Mouse (Mus musculus): ENCODE measurements at regions not wholly inside any gene's neighbourhood (a gene's known extent, or its start where the extent isn't known, plus 50 kb on each side); places are given as distances from the start of the nearest gene placed in this dataset.

- DNase-seq, result peak in 1 of 2 experiments; percentile 4
- no peaks in the 10 kb centered on the region for H3K27me3 ChIP-seq (ENCODE audit: control insufficient read depth, insufficient read depth, low read length)
- intact Hi-C loops (cut with DNase I), result no loop called here
- no peak overlapping the region for H3K4me3 ChIP-seq
- no peaks in the 10 kb centered on the region for H3K36me3 ChIP-seq (ENCODE audit: control insufficient read depth, insufficient read depth, low read length)
- H3K79me2 ChIP-seq (replicated peaks; ENCODE audit: control insufficient read depth, insufficient read depth, low read length), result no peaks in the 10 kb centered on the region
- WGBS, result 64% methylated on average over 5 of the region's 5 CpGs
- TF ChIP-seq EP300 (IDR thresholded peaks at IDR 0.05; ENCODE audit: insufficient read depth, low read depth, low read length), result no peak
- no peak for TF ChIP-seq POLR2A (IDR thresholded peaks at IDR 0.05; ENCODE audit: insufficient read depth, low read depth, low read length)
- no peak for TF ChIP-seq CTCF (IDR thresholded peaks at IDR 0.05)
- H3K9ac ChIP-seq (ENCODE audit: low read depth, low read length), result no peak overlapping the region
- no peaks in the 10 kb centered on the region for H3K4me1 ChIP-seq (ENCODE audit: control insufficient read depth, insufficient read depth, low read length)
- H3K27ac ChIP-seq, result no peak overlapping the region
Measured at GRCm38 (mm10) chr17:52165891-52166485, 332.9 kb upstream of the Satb1 start.

- H3K27me3 ChIP-seq (ENCODE audit: control insufficient read depth, insufficient read depth, low read length), result no peaks in the 10 kb centered on the region
- no peaks in the 10 kb centered on the region for H3K4me1 ChIP-seq (ENCODE audit: control insufficient read depth, insufficient read depth, low read length)
- intact Hi-C loops (cut with DNase I), result no loop called here
- H3K4me3 ChIP-seq, result no peak overlapping the region
- H3K27ac ChIP-seq, result no peak overlapping the region
- DNase-seq, result peak in 1 of 2 experiments; percentile 15
- no peak overlapping the region for H3K9ac ChIP-seq (ENCODE audit: low read depth, low read length)
- 71% methylated on average over 10 of the region's 10 CpGs for WGBS
- no peaks in the 10 kb centered on the region for H3K36me3 ChIP-seq (ENCODE audit: control insufficient read depth, insufficient read depth, low read length)
- H3K79me2 ChIP-seq (replicated peaks; ENCODE audit: control insufficient read depth, insufficient read depth, low read length), result no peaks in the 10 kb centered on the region
- TF ChIP-seq EP300 (IDR thresholded peaks at IDR 0.05; ENCODE audit: insufficient read depth, low read depth, low read length) (no peak), CTCF (IDR thresholded peaks at IDR 0.05) (no peak), POLR2A (IDR thresholded peaks at IDR 0.05; ENCODE audit: insufficient read depth, low read depth, low read length) (no peak)
Measured at GRCm38 (mm10) chr17:52162559-52163397, 329.7 kb upstream of the Satb1 start.

- Histone ChIP-seq H3K27ac (no peak overlapping the region), H3K9ac (ENCODE audit: low read depth, low read length) (no peak overlapping the region), H3K27me3 (ENCODE audit: control insufficient read depth, insufficient read depth, low read length) (no peaks in the 10 kb centered on the region), H3K36me3 (ENCODE audit: control insufficient read depth, insufficient read depth, low read length) (no peaks in the 10 kb centered on the region), H3K4me1 (ENCODE audit: control insufficient read depth, insufficient read depth, low read length) (no peaks in the 10 kb centered on the region), H3K4me3 (no peak overlapping the region), H3K79me2 (replicated peaks; ENCODE audit: control insufficient read depth, insufficient read depth, low read length) (no peaks in the 10 kb centered on the region)
- TF ChIP-seq POLR2A (IDR thresholded peaks at IDR 0.05; ENCODE audit: insufficient read depth, low read depth, low read length) (no peak), EP300 (IDR thresholded peaks at IDR 0.05; ENCODE audit: insufficient read depth, low read depth, low read length) (no peak), CTCF (IDR thresholded peaks at IDR 0.05) (no peak)
- intact Hi-C loops (cut with DNase I), result no loop called here
- 82% methylated on average over 5 of the region's 5 CpGs for WGBS
- no peak for DNase-seq
Measured at GRCm38 (mm10) chr17:52150496-52150895, 317.4 kb upstream of the Satb1 start.

- Histone ChIP-seq H3K9ac (ENCODE audit: low read depth, low read length) (no peak overlapping the region), H3K36me3 (ENCODE audit: control insufficient read depth, insufficient read depth, low read length) (no peaks in the 10 kb centered on the region), H3K4me3 (no peak overlapping the region), H3K27ac (no peak overlapping the region), H3K79me2 (replicated peaks; ENCODE audit: control insufficient read depth, insufficient read depth, low read length) (no peaks in the 10 kb centered on the region), H3K27me3 (ENCODE audit: control insufficient read depth, insufficient read depth, low read length) (no peaks in the 10 kb centered on the region), H3K4me1 (ENCODE audit: control insufficient read depth, insufficient read depth, low read length) (no peaks in the 10 kb centered on the region)
- intact Hi-C loops (cut with DNase I), result no loop called here
- no peak for DNase-seq
- WGBS, result 64% methylated on average over 6 of the region's 6 CpGs
- TF ChIP-seq POLR2A (IDR thresholded peaks at IDR 0.05; ENCODE audit: insufficient read depth, low read depth, low read length), result no peak
- TF ChIP-seq CTCF (IDR thresholded peaks at IDR 0.05), result no peak
- no peak for TF ChIP-seq EP300 (IDR thresholded peaks at IDR 0.05; ENCODE audit: insufficient read depth, low read depth, low read length)
Measured at GRCm38 (mm10) chr17:52149834-52150233, 316.7 kb upstream of the Satb1 start.

GRCm38 (mm10) chr17:52149068-52149467, 316.0 kb upstream of the Satb1 start:
- intact Hi-C loops (cut with DNase I), result no loop called here
- TF ChIP-seq CTCF (IDR thresholded peaks at IDR 0.05), result no peak
- no peak for TF ChIP-seq EP300 (IDR thresholded peaks at IDR 0.05; ENCODE audit: insufficient read depth, low read depth, low read length)
- TF ChIP-seq POLR2A (IDR thresholded peaks at IDR 0.05; ENCODE audit: insufficient read depth, low read depth, low read length), result no peak

DNA sequence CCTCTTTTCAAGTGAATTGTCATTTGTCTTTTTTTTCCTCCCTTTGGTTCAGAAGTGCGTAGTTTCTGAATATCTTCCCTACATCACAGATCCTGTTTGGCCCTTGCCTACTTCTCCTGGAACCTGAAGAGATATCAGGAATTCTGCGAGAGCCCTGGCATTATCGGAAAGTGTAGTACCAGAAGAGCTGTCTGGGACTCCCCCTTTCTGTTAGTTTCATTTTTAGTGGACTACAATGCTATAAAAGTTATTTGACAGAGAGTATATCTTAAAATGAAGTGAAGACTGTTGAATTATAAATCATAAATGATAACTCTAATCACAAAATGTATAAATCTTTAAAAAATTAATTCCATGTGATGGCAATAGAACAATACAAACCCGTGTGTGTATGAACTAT, 270.8 kb upstream of the Satb1 start:
- 75% methylated on average over 4 of the region's 4 CpGs for WGBS
- Histone ChIP-seq H3K4me1 (ENCODE audit: control insufficient read depth, insufficient read depth, low read length) (no peaks in the 10 kb centered on the region), H3K27me3 (ENCODE audit: control insufficient read depth, insufficient read depth, low read length) (no peaks in the 10 kb centered on the region), H3K36me3 (ENCODE audit: control insufficient read depth, insufficient read depth, low read length) (no peaks in the 10 kb centered on the region), H3K9ac (ENCODE audit: low read depth, low read length) (no peak overlapping the region), H3K27ac (no peak overlapping the region), H3K79me2 (replicated peaks; ENCODE audit: control insufficient read depth, insufficient read depth, low read length) (no peaks in the 10 kb centered on the region), H3K4me3 (no peak overlapping the region)
- DNase-seq, result no peak
- no peak for TF ChIP-seq CTCF (IDR thresholded peaks at IDR 0.05)
- no peak for TF ChIP-seq EP300 (IDR thresholded peaks at IDR 0.05; ENCODE audit: insufficient read depth, low read depth, low read length)
- no peak for TF ChIP-seq POLR2A (IDR thresholded peaks at IDR 0.05; ENCODE audit: insufficient read depth, low read depth, low read length)
- intact Hi-C loops (cut with DNase I), result no loop called here

More at GRCm38 (mm10) chr17:52149068-52149467, 316.0 kb upstream of the Satb1 start:
- Histone ChIP-seq H3K27me3 (ENCODE audit: control insufficient read depth, insufficient read depth, low read length) (no peaks in the 10 kb centered on the region), H3K27ac (no peak overlapping the region), H3K9ac (ENCODE audit: low read depth, low read length) (no peak overlapping the region), H3K36me3 (ENCODE audit: control insufficient read depth, insufficient read depth, low read length) (no peaks in the 10 kb centered on the region), H3K79me2 (replicated peaks; ENCODE audit: control insufficient read depth, insufficient read depth, low read length) (no peaks in the 10 kb centered on the region), H3K4me1 (ENCODE audit: control insufficient read depth, insufficient read depth, low read length) (no peaks in the 10 kb centered on the region), H3K4me3 (no peak overlapping the region)
- no peak for DNase-seq
- WGBS, result 68% methylated on average over 3 of the region's 3 CpGs
